Mouse (Mus musculus) liver, embryonic 11.5 days (tissue): ENCODE data around the gene Serf2. TPM values are rescaled to one million over a fixed set of nuclear protein-coding genes. Genes with fewer than 3 reads are reported as not detected.

Experiments
- ATAC-seq: fragments of 200-750 bp; cut with Nextera tagmentation; replicated peaks from 2 replicates; pipeline ENCODE4 v1.8.0; 2017; ENCODE audit warnings: moderate number of reproducible peaks, mild to moderate bottlenecking, moderate TSS enrichment, moderate library complexity; ENCODE audit not compliant: low FRiP score
- DNase-seq: peaks from one replicate; pipeline ENCODE4 v3.0.0-alpha.2; 2017; ENCODE audit warnings: low spot score
- H3K27ac ChIP-seq: fragments of 300-500 bp; sonication (generic); 2 replicates; pipeline ENCODE4 v1.5.1; 2014; ENCODE audit warnings: mild to moderate bottlenecking, low read depth, low read length, control low read depth
- H3K27me3 ChIP-seq: fragments of 300-500 bp; sonication (generic); replicated peaks from 2 replicates; pipeline ENCODE4 v1.6.1; 2014; ENCODE audit warnings: low read length, mixed read lengths; ENCODE audit not compliant: control insufficient read depth, insufficient read depth
- H3K36me3 ChIP-seq: fragments of 300-500 bp; sonication (generic); 2 replicates; pipeline ENCODE4 v1.6.1; 2014; ENCODE audit warnings: mild to moderate bottlenecking, low read length, moderate library complexity, mixed read lengths; ENCODE audit not compliant: control insufficient read depth, insufficient read depth
- H3K4me1 ChIP-seq: fragments of 300-500 bp; sonication (generic); replicated peaks from 2 replicates; pipeline ENCODE4 v1.6.1; 2014; ENCODE audit warnings: low read length, mixed read lengths; ENCODE audit not compliant: control insufficient read depth, insufficient read depth
- H3K4me2 ChIP-seq: fragments of 300-500 bp; sonication (generic); 2 replicates; pipeline ENCODE4 v1.6.1; 2014; ENCODE audit warnings: mild to moderate bottlenecking, control low read depth, moderate library complexity
- H3K4me3 ChIP-seq: fragments of 300-500 bp; sonication (generic); 2 replicates; pipeline ENCODE4 v1.5.1; 2014; ENCODE audit warnings: low read depth, low read length, control low read depth
- H3K9ac ChIP-seq: fragments of 300-500 bp; sonication (generic); 2 replicates; pipeline ENCODE4 v1.6.1; 2014; ENCODE audit warnings: low read depth, low read length, control low read depth
- H3K9me3 ChIP-seq: fragments of 300-500 bp; sonication (generic); 2 replicates; pipeline ENCODE4 v1.6.1; 2016; ENCODE audit warnings: low read length, inconsistent platforms, mixed read lengths; ENCODE audit not compliant: control insufficient read depth
- WGBS: fragments of 180-500 bp; shearing (Covaris S2); extraction: QIAGEN DNeasy Blood & Tissue Kit; methylation state at CpG from one replicate; pipeline ENCODE4 v1.1.7; 2014; 5-methylcytosine and 5-hydroxymethylcytosine counted together
- polyA plus RNA-seq: library from polyadenylated mRNA; unstranded; fragments of >200 nt; fragmentation: Nextera tagmentation; extraction: Ambion mirVana; gene quantifications from 2 replicates; pipeline ENCODE4 v1.2.1, GENCODE M21; 2014

Serf2 gene
- polyA plus RNA-seq, 1 experiment from 2014 or later, result 481 TPM

DNA sequence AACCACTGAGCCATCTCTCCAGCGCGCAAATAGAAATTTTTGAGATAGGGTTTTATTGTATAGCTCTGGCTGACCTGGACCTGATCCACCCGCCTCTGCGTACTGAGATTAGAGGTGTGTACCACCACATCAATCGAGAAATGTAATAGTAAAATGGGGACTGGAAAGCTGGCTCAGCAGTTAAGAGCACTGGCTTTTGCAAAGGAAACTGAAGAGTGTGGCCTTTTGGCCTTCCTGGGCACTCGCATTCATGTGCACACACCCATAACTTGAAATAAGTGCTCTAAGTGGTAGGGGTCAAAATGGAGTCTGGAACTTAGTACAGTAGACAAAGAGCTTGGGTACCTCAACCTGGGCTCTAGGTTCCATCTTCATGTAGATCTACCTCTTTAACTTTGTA lies 32.6 kb upstream of the Serf2 start:
- H3K27ac ChIP-seq, result no peak overlapping the region
- H3K4me1 ChIP-seq, result peaks cover 13% of the 10 kb centered on the region
- H3K36me3 ChIP-seq, result peaks cover 21% of the 10 kb centered on the region
- peak overlapping the region; percentile 14; the same call in 1 of the 2 replicates for H3K4me3 ChIP-seq
- H3K4me2 ChIP-seq, result peak overlapping the region; percentile 76
- ATAC-seq (no peak), DNase-seq (no peak)
- H3K27me3 ChIP-seq, result no peaks in the 10 kb centered on the region
- 86% methylated on average over 6 of the region's 6 CpGs for WGBS
- no peaks in the 10 kb centered on the region for H3K9me3 ChIP-seq
- no peak overlapping the region for H3K9ac ChIP-seq

- Histone ChIP-seq H3K4me1 (peaks cover 13% of the 10 kb centered on the region), H3K4me2 (no peak overlapping the region), H3K36me3 (peaks cover 33% of the 10 kb centered on the region), H3K9ac (no peak overlapping the region), H3K4me3 (no peak overlapping the region), H3K27me3 (no peaks in the 10 kb centered on the region), H3K9me3 (no peaks in the 10 kb centered on the region), H3K27ac (no peak overlapping the region)
- DNase-seq (no peak), ATAC-seq (no peak)
- WGBS, result 91% methylated on average over 3 of the region's 3 CpGs
These were observed 30.5 kb upstream of the Serf2 start for GRCm38 (mm10) chr2:121418476-121418875.

- no peak overlapping the region for H3K27ac ChIP-seq
- no peak overlapping the region for H3K9ac ChIP-seq
- H3K36me3 ChIP-seq, result peaks cover 36% of the 10 kb centered on the region
- H3K27me3 ChIP-seq, result no peaks in the 10 kb centered on the region
- DNase-seq (no peak), ATAC-seq (no peak)
- 84% methylated on average over 2 of the region's 2 CpGs for WGBS
- H3K9me3 ChIP-seq, result no peaks in the 10 kb centered on the region
- H3K4me1 ChIP-seq, result no peaks in the 10 kb centered on the region
- H3K4me3 ChIP-seq, result no peak overlapping the region
- H3K4me2 ChIP-seq, result no peak overlapping the region
These were observed 25.8 kb upstream of the Serf2 start for GRCm38 (mm10) chr2:121423166-121423565.

- Histone ChIP-seq H3K27ac (no peak overlapping the region), H3K9ac (no peak overlapping the region), H3K4me2 (no peak overlapping the region), H3K4me1 (no peaks in the 10 kb centered on the region), H3K9me3 (no peaks in the 10 kb centered on the region), H3K36me3 (peaks cover 41% of the 10 kb centered on the region), H3K27me3 (no peaks in the 10 kb centered on the region), H3K4me3 (no peak overlapping the region)
- ATAC-seq, result no peak
- 96% methylated on average over 2 of the region's 2 CpGs for whole genome bisulfite sequencing
- DNase-seq, result no peak
These were observed 23.1 kb upstream of the Serf2 start for GRCm38 (mm10) chr2:121425890-121426289.

DNA sequence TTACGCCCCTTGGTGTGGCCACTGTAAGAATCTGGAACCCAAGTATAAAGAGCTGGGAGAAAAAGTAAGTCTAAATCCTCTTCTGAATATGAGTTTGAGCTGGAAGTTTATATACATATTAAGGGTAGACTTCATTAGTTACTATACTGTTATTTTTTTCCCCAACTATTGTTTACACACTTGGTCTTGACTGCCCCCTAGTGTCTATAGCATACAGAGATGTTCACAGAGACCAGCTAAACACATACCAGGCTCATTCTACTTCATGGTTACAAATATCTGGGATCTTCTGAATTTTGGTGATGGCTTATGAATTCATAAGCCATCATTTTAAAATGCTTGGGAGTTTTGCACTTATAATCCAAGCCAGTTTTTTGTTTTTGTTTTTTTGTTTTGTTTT lies 14.1 kb upstream of the Serf2 start:
- H3K27ac ChIP-seq, result no peak overlapping the region
- H3K9me3 ChIP-seq, result no peaks in the 10 kb centered on the region
- DNase-seq, result no peak
- no peak overlapping the region for H3K4me3 ChIP-seq
- H3K4me1 ChIP-seq, result no peaks in the 10 kb centered on the region
- peaks cover 40% of the 10 kb centered on the region for H3K36me3 ChIP-seq
- H3K27me3 ChIP-seq, result no peaks in the 10 kb centered on the region
- no peak overlapping the region for H3K9ac ChIP-seq
- WGBS, result 91% methylated on average over 1 of the region's 1 CpGs
- no peak overlapping the region for H3K4me2 ChIP-seq
- no peak for ATAC-seq

DNA sequence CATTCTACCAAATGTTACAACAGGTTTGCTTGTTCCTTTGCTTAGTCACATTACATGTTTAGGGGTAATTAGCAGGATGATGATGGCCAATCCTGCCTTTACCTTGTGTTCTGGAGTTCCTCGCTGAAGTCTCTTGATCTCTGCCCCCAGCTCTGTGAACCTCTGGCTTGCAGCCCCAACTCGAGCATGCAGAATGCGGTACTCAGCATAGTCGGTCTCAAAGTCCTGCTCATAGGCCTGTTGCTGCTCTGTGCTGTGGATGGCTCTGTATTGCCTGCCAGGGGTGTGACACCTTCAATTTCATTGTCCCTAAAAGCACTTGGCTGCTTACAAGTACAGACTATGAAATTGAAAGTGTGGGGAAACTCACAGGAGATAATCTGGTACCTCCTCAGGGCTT lies 9.2 kb upstream of the Serf2 start:
- ATAC-seq (no peak), DNase-seq (no peak)
- Histone ChIP-seq H3K9ac (no peak overlapping the region), H3K27me3 (0 out of 2 replicates have a peak, but pooled peaks cover 7% of the 10 kb centered on the region), H3K36me3 (peaks cover 14% of the 10 kb centered on the region), H3K9me3 (no peaks in the 10 kb centered on the region), H3K4me1 (peaks cover 12% of the 10 kb centered on the region; the same call in 1 of the 2 replicates), H3K4me2 (no peak overlapping the region), H3K27ac (no peak overlapping the region), H3K4me3 (no peak overlapping the region)
- 65% methylated on average over 4 of the region's 4 CpGs for WGBS

DNA sequence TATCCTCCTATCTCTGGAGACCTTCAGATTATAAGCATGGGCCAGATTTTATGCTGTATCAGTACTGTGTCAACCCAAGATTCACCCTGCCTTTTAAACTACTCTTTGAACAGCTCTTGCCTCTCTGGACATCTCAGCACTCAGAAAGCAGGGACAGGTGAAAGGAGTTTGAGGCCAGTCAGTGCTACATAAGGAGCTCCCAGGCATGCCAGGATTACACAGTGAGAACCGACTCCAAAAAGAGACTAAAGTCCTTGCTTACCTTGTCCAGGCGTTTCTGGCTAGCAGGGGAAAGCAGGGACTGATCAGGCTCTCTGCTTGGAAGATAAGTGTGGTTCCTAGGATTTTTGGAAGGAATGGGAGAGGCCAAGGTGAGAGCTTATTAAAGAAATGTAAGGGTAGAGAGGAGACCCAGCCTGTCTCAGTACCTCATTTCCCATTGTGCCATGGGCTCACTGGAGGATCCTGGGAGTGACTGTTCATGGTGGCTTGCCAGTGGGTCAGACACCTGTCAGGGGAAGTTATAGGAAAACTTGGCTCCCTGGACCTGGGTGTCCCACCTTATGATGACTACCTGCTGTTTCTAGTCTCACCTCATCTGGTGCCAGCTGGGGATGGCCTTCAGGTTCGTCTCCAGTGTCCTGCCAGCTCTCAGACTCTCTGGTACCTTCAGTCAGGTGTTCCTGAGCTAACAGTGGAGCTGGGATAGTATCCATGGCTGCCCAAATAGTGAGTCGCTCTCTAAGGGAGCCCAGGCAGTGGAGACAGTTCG lies 8.0 kb upstream of the Serf2 start:
- Histone ChIP-seq H3K27ac (no peak overlapping the region), H3K36me3 (peaks cover 8% of the 10 kb centered on the region), H3K4me2 (no peak overlapping the region), H3K4me3 (no peak overlapping the region), H3K27me3 (0 out of 2 replicates have a peak, but pooled peaks cover 7% of the 10 kb centered on the region), H3K4me1 (peaks cover 12% of the 10 kb centered on the region; the same call in 1 of the 2 replicates), H3K9ac (no peak overlapping the region), H3K9me3 (no peaks in the 10 kb centered on the region)
- 53% methylated on average over 5 of the region's 5 CpGs for WGBS
- ATAC-seq (no peak), DNase-seq (no peak)

DNA sequence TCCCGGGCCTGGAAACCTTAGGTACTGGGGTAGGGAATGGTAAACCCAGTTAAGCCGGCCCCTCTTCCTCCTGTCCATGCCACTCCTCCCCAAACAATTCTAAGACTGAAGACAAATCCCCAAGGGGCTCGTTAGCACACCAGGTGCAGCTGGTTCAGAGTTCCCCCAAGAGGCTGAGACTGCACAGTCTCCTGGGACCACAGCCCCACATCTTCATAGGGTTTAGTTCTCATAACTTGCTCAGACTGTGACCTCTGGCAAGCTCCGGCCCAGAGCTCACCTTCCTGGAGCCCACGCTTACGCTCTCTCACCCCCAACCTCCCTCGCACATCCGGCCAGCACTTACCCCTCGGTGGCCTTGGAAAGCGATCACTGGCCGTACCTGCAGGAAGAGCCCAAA lies 7.2 kb upstream of the Serf2 start:
- peak overlapping the region; percentile 31; the same call in 1 of the 2 replicates for H3K9ac ChIP-seq

More for the DNA sequence above, 7.2 kb upstream of the Serf2 start:
- peak overlapping the region; percentile 53 for H3K4me3 ChIP-seq
- WGBS, result 13% methylated on average over 11 of the region's 11 CpGs
- no peaks in the 10 kb centered on the region for H3K9me3 ChIP-seq
- H3K36me3 ChIP-seq, result peaks cover 8% of the 10 kb centered on the region
- no peak overlapping the region for H3K27ac ChIP-seq
- 0 out of 2 replicates have a peak, but pooled peaks cover 7% of the 10 kb centered on the region for H3K27me3 ChIP-seq
- H3K4me1 ChIP-seq, result peaks cover 12% of the 10 kb centered on the region; the same call in 1 of the 2 replicates
- DNase-seq (no peak), ATAC-seq (no peak)
- H3K4me2 ChIP-seq, result peak overlapping the region; percentile 90
